Mouse (Mus musculus): ENCODE results near the gene Fmo3.

Fmo3 gene

GRCm38 (mm10) chr1:162984428-162984827 lies at the start of gene Fmo3:
TSS of gene Fmo3 (minus strand) at chr1:162984528.
- in situ Hi-C loops (cut with MseI, MboI), result no loop called here

DNA sequence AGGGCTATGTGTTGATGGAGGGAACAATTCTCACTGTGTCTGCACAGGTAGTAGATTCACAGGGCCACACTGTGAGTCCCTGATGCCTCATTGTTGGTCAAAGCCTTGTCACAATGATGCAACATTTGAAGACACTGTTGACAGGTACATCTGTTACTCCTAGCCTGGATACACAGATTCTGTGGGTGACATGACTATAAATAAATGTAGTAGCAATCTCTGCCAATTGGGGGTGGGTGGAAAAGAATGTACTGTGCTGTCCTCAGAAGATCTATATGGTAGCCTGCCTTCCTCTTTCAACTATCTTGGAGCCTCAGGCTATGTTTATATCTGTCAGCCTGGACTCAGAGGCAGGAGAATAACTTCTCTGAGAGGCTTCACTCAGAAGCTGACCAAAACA lies 38.7 kb upstream of the Fmo3 start:
- in situ Hi-C loops (cut with MseI, MboI), result no loop called here

DNA sequence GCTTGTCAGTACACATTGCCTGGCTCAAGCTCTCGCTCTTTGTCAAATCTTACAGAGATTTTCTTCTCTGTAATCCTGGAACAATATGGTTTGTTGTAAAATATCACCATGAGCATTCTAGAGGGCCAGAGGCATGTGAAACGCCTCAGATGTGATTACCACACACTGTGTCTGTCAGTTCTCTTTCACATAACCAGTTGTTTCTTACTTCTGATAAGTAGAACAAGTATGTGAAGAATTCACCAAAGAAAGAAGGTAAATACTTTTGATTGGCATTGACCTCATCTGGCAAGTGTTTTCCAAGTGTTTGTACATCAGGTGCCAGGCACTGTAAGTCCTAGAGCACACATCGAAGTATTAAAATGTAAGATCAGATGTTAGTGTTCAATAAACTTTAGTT lies 24.9 kb upstream of the Fmo3 start:
- in situ Hi-C loops (cut with MseI, MboI), result no loop called here

DNA sequence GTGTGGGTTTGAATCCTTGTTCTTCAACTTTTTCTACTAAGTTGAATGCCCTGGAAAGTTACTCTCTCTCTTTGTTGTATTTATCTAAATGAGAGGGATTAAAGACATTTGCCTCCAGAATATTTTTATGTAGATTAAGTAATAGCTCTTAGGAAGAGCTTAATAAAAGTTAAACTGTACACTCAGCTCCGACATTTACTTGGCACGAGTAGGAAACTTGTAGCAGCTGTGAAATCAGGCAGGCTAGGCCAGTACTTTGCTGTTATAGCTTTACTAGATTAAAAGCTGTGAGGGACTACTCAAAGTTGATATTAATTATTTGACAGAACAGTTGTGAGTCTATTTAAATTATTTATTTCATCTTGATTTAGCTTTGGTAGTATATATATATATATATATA lies 19.2 kb upstream of the Fmo3 start:
- in situ Hi-C loops (cut with MseI, MboI), result no loop called here

DNA sequence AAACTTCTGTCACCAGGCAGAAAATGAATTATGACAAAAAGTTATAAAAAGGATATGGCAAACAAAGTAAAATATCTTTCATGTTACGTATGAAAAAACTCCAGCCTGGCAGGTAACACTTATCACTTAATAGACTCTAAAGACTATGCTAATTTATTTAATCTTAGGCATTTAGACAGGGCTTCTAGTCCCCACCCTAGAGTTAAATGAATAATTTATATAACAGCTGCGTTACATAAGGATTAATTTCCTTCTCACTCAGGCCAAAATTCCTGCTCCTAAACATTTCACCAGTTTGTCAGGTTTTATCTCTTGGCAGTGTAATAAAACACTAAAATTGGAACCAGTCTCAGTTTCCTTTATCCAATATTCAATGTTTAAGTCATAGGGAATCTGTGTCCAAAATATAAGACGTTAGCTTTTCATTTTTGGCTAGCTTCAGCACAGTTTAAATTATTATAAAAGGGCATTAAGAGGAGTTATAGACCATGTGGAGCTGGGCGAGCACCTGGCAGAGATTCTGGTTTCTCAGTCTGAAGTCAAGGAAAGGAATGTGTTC lies 17.0 kb upstream of the Fmo3 start:
- in situ Hi-C loops (cut with MseI, MboI), result no loop called here

GRCm38 (mm10) chr1:162987546-162987945 lies 3.2 kb upstream of the Fmo3 start:
- in situ Hi-C loops (cut with MseI, MboI), result no loop called here

GRCm38 (mm10) chr1:162986777-162987176 lies 2.4 kb upstream of the Fmo3 start:
- in situ Hi-C loops (cut with MseI, MboI), result no loop called here

- in situ Hi-C loops (cut with MseI, MboI), result no loop called here
Observed at GRCm38 (mm10) chr1:162986121-162986748, 1.9 kb upstream of the Fmo3 start.

GRCm38 (mm10) chr1:162963556-162963955 lies 20.8 kb downstream of the Fmo3 start:
- in situ Hi-C loops (cut with MseI, MboI), result no loop called here

- in situ Hi-C loops (cut with MseI, MboI), result no loop called here
Observed at GRCm38 (mm10) chr1:162957422-162957821, 26.9 kb downstream of the Fmo3 start.

DNA sequence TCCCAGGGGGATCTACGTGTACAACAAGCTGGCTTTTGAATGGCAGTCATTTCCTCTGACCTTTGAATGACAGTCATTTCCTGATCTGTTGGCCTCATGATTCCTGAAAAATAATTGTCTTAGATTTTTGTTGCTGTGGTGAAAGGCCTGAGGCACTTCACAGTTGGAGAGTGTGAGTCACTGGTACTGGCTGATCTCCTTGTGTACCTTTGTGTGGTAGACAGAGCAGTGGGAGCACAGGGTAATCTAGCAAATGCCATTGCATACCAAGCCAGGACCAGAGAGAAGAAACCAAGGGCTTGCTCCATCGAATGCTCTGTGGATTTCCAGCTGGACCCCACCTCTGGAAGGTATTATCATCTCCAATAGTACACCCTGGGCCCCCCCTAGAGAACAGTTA lies 31.2 kb downstream of the Fmo3 start:
- in situ Hi-C loops (cut with MseI, MboI), result no loop called here

DNA sequence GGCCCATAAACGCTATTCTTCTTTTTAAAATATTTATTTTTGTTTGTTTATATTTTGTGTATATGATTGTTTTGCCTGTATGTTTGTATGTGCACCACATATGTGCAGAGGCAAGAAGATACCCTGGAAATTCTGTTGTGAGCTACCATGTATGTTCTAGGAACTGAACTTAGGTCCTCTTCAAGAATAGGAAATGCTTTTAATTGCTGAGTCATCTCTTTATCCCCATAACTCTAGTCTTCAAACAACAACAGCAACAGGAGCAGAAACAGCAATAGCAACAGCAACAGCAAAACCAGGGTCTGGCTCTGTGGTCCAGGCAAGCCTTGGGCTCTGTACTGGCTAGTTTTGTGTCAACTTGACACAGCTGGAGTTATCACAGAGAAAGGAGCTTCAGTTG lies 34.6 kb downstream of the Fmo3 start:
- in situ Hi-C loops (cut with MseI, MboI), result no loop called here

GRCm38 (mm10) chr1:162947934-162948333 lies 36.4 kb downstream of the Fmo3 start:
- in situ Hi-C loops (cut with MseI, MboI), result no loop called here

DNA sequence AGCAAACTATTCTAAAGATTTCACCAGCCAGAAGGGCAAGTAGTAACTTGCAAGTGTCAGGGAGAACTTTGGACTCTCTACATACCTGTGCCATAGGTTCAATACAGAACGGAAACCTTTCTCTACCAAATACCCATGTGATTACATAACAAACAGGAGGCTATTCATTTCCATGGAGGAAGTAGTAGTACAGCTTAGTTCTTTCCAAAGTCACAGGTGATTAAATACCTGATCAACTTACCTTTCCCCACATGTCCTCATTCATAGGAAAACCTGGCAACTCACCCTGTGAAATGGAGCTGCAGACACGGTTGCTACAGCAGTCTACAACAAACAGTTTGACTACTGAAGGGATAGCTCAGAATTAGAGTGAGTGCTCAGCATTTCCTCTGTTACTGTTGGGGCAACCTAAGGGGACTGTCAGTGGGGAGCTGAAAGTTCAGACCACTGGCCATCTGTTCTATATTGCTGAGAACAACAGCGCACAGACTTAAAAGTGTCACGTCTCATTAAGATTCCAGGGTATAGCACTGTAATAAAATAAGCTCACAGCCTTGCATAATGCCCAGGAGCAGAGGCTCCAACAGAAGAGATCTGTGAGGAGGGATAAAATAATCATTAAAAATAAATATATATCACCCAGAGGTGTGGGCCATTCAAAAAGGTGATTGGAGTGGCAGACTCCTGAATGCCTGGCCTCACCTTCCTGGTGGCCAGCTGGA lies 37.3 kb downstream of the Fmo3 start:
- in situ Hi-C loops (cut with MseI, MboI), result no loop called here

DNA sequence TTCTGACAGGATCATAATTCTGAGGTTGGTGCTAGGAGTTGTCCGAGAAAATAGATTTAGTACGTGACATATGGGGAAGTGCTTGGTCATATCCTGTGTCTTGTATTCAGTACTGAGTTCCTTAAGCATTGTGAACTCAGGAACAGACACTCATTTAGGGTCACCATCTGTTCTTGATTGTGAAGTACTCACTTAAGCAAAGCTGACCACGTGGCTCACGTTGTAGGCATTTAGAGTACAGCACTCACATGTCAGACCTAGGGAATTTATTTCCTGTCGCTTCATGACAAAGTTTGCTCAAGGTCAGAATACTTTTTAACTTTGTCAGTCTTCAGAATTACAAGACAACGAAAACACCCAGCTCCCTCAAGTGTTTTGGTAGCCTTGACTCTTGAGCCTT lies 40.6 kb downstream of the Fmo3 start:
- in situ Hi-C loops (cut with MseI, MboI), result no loop called here

DNA sequence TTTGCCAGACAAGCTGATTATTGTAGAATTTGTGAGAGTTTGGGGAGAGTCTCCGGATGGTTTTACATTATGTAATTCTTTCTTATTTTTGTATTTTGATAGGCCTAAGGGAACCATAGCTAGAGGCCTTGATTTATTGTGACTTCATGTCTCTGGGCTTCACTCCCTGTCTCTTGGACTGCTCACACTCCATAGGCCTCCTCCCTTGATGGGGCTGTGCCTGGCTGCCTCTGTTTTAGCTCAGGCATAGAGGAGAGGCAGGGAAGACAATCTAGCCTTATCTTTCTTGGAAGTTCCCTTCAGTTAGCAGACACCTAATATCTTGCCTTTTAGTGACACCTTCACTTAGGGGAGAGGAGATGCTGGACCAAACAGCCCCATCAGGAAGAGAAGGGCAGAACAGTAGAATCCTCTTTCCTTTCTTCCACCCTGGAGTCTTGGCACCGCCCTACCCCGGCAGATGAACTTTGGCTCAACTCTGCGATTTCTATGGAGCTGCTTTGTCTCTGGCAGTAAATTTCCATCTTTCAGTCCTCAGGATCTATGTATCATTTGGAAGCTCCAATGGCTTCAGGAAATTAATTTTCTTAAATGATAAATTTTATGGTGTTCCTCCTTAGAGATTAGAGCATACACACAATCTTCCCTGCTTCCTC lies 45.5 kb downstream of the Fmo3 start:
- in situ Hi-C loops (cut with MseI, MboI), result no loop called here

DNA sequence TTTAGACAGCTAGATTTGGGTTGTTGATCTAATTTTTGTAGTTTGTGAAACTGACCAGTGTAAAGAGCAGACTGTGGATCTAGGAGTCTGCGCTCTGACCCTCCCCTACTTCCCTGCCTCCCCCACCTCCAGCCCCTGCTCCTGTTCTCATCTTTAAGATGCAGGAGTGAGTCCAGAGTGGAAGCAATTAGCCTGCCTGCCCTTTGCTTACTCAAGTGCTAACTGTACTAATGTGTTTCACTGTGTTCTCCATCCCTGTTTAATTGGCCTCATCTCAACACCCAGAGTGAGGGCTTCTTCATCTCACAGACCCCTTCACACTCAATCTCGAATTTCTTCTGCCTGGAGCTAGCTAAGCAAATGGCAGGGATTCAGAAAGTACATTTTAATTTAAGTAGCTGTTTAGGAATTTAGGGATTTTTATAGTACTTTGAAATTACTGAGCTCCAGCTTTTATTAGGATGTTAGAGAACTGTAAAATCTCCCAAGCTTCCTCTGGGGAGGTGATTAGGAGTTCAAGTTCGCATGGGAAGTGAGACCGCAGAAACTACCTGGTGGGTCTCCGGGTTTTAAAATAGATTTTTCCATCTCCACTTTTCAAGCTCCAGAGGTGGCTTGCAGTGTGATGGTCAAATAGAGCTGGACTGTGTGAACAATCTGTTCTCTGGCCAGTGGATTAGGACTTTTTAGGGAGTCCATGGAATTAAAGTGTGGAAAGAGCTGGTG lies 46.2 kb downstream of the Fmo3 start:
- in situ Hi-C loops (cut with MseI, MboI), result no loop called here

DNA sequence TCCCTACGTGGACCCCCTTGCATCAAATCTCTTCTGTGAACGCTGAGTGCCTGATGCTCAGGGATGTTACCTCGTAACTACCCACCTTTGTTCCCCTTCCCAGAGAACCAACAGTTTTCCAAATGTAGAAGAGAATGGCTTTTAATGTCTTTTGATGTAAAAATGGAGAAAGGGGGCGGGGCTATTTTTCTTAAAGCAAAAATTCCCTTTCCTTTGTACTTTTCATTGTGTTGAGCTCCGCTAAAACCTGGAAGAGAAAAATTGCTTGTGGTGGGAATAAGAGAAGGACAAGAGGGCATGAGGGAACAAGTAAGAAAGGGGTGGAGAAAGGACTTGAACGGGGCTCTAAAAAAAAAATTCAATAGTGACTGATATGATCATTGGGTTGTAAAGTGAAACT lies 46.9 kb downstream of the Fmo3 start, which contains the start of gene Fmo6:
TSS of gene Fmo6 (minus strand) at position 101 of the 400 bp plus-strand sequence.
- in situ Hi-C loops (cut with MseI, MboI), result no loop called here

DNA sequence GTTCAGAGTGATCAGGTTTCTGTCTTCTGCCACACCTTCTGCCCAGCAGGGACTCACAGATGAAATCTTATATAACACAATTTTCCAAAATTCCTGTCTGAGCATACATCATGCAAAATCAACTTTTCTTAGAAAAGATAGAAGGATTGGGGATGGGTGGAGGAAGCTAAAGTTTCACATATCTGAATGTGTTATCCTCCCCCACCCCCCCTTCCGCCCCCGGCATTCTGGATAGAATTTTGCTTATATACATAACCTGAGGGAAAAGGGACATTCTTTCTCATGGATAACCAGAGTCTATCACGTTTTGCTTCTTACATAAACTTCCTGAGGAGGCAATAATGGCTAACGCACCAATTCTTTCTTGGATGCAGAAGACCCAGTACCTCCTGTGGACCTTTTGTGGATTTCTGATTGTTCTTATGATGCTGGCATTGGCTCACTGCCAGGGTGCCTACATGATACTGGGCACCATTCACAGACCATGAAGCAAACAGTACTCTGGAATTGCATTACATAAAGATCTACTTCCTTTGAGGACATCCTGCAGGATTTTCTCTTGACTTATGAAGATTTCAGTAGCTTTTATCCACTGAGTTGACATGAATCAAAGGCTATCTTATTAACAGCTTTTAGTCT lies 49.8 kb downstream of the Fmo3 start:
- in situ Hi-C loops (cut with MseI, MboI), result no loop called here

- in situ Hi-C loops (cut with MseI, MboI), result no loop called here
Observed at GRCm38 (mm10) chr1:162932386-162932785, 51.9 kb downstream of the Fmo3 start.

- in situ Hi-C loops (cut with MseI, MboI), result no loop called here
Observed at GRCm38 (mm10) chr1:162931880-162932279, 52.4 kb downstream of the Fmo3 start.

Data from mouse trophoblast stem cell (cell line).